Mouse (Mus musculus) telencephalon, adult 2 months (tissue): ENCODE data around the gene Treml1.
"Not testable (repeated sequence)": the region's sequence is repeated elsewhere in the genome, so short reads cannot be mapped to it uniquely, and the experiment has no call there.

Source experiments
- DNase-seq: peaks from one replicate; pipeline ENCODE4 v3.0.0-alpha.2; 2011; ENCODE audit warnings: low read depth, low spot score

The Treml1 gene

GRCm38 (mm10) chr17:48359616-48360015 is at the start of gene Treml1:
Treml1 (plus strand) TSS chr17:48359916.
- DNase-seq = no peak

- DNase-seq = no peak
These were observed 47.6 kb upstream of the Treml1 start for GRCm38 (mm10) chr17:48312124-48312523.

- DNase-seq = not testable (repeated sequence)
These were observed 43.7 kb upstream of the Treml1 start, which contains the start of gene B430306N03Rik for GRCm38 (mm10) chr17:48315905-48316579. B430306N03Rik (plus strand) TSS chr17:48316141.

GRCm38 (mm10) chr17:48318686-48319085 is 41.0 kb upstream of the Treml1 start:
- no peak for DNase-seq

GRCm38 (mm10) chr17:48321279-48321678 is 38.4 kb upstream of the Treml1 start:
- DNase-seq = no peak

- DNase-seq = no peak
These were observed 36.5 kb upstream of the Treml1 start for GRCm38 (mm10) chr17:48323236-48323635.

GRCm38 (mm10) chr17:48324258-48324657 is 35.5 kb upstream of the Treml1 start:
- DNase-seq = no peak

- DNase-seq = no peak
These were observed 34.6 kb upstream of the Treml1 start for GRCm38 (mm10) chr17:48325093-48325492.

- no peak for DNase-seq
These were observed 34.1 kb upstream of the Treml1 start for GRCm38 (mm10) chr17:48325638-48326037.

- DNase-seq = peak; percentile 97
These were observed 33.1 kb upstream of the Treml1 start for GRCm38 (mm10) chr17:48326656-48327055.

GRCm38 (mm10) chr17:48332524-48332923 is 27.2 kb upstream of the Treml1 start:
- DNase-seq = no peak

- no peak for DNase-seq
These were observed 25.5 kb upstream of the Treml1 start for GRCm38 (mm10) chr17:48334186-48334585.

- DNase-seq = no peak
These were observed 22.9 kb upstream of the Treml1 start for GRCm38 (mm10) chr17:48336857-48337256.

- DNase-seq = no peak
These were observed 19.4 kb upstream of the Treml1 start for GRCm38 (mm10) chr17:48340267-48340666.

GRCm38 (mm10) chr17:48341947-48342346 is 17.8 kb upstream of the Treml1 start:
- DNase-seq = no peak

GRCm38 (mm10) chr17:48343065-48343464 is 16.7 kb upstream of the Treml1 start:
- DNase-seq = no peak

- DNase-seq = no peak
These were observed 13.9 kb upstream of the Treml1 start for GRCm38 (mm10) chr17:48345824-48346223.

GRCm38 (mm10) chr17:48346231-48346630 is 13.5 kb upstream of the Treml1 start, which contains the start of gene Trem2:
Trem2 (plus strand) TSS chr17:48346401.
- no peak for DNase-seq

- DNase-seq = no peak
These were observed 12.9 kb upstream of the Treml1 start for GRCm38 (mm10) chr17:48346834-48347233.

- no peak for DNase-seq
These were observed 12.4 kb upstream of the Treml1 start for GRCm38 (mm10) chr17:48347287-48347686.

- no peak for DNase-seq
These were observed 9.0 kb upstream of the Treml1 start for GRCm38 (mm10) chr17:48350681-48351193.

GRCm38 (mm10) chr17:48352976-48353375 is 6.7 kb upstream of the Treml1 start:
- DNase-seq = not testable (repeated sequence)

- no peak for DNase-seq
These were observed 3.9 kb upstream of the Treml1 start for GRCm38 (mm10) chr17:48355822-48356221.
